In genomic region chr3:136329133-136329532, GRCm38 (mm10) we compare ENCODE assay signal across 27 mouse cellular contexts. TPM values are rescaled to one million over a fixed set of nuclear protein-coding genes. Genes with fewer than 3 reads are reported as not detected.
DNase-seq lines count a peak whose midpoint lies in the region; ATAC-seq lines count a peak whose summit lies in the region.
"Had no signal": no experiment of that assay in that cellular context is flagged by ENCODE, and none has a peak within 500 bp of the region (broad histone marks: within the 10 kb centered on the region; RNA-seq: fewer than 3 reads in every experiment).

No protein-coding gene starts in this region.

- DNase-seq in embryo, embryonic 10 days (ENCODE audit: low spot score) = peak; percentile 4
- DNase-seq in embryo, embryonic 9.5 days (ENCODE audit: extremely low spot score) = no peak
- peak; percentile 12 for DNase-seq in retina, postnatal 1 day
- no peak for DNase-seq in retina, embryonic 14.5 days (ENCODE audit: low spot score)
- DNase-seq: adrenal gland, adult 8-10 months; cerebellum, adult 11-12 months; cerebellum, adult 9-11 months; forebrain, postnatal 0 days; heart, adult 2 months; heart, postnatal 10 days; kidney, adult 2 months; kidney, postnatal 36 days; right cerebral cortex, adult 18-20 months; spleen, adult 18-20 months; thymus, postnatal 14 days had no signal

- H3K36me3 ChIP-seq in hindbrain, embryonic 16.5 days (ENCODE audit: control insufficient read depth, insufficient read depth, low read length) = no peaks in the 10 kb centered on the region
- H3K36me3 ChIP-seq in hindbrain, embryonic 13.5 days = no peaks in the 10 kb centered on the region
- H3K36me3 ChIP-seq in neural tube, embryonic 14.5 days (ENCODE audit: control insufficient read depth, insufficient read depth, low read length) = no peaks in the 10 kb centered on the region
- no peaks in the 10 kb centered on the region for H3K36me3 ChIP-seq in intestine, embryonic 16.5 days (ENCODE audit: control insufficient read depth, insufficient read depth, low read length)
- H3K36me3 ChIP-seq: heart, embryonic 13.5 days; limb, embryonic 12.5 days; lung, embryonic 15.5 days had no signal

- 36% methylated on average over 6 of the region's 6 CpGs for WGBS in hindbrain, embryonic 16.5 days
- 43% methylated on average over 6 of the region's 6 CpGs for WGBS in hindbrain, embryonic 13.5 days
- WGBS in neural tube, embryonic 14.5 days = 36% methylated on average over 6 of the region's 6 CpGs
- 53% methylated on average over 6 of the region's 6 CpGs for WGBS in intestine, embryonic 16.5 days

- no peaks in the 10 kb centered on the region for H3K9me3 ChIP-seq in hindbrain, embryonic 16.5 days (ENCODE audit: control insufficient read depth, low read length)
- H3K9me3 ChIP-seq in hindbrain, embryonic 13.5 days = no peaks in the 10 kb centered on the region; the same call in 1 of the 2 replicates
- H3K9me3 ChIP-seq in neural tube, embryonic 14.5 days (ENCODE audit: control insufficient read depth, low read length) = no peaks in the 10 kb centered on the region
- no peaks in the 10 kb centered on the region for H3K9me3 ChIP-seq in intestine, embryonic 16.5 days (ENCODE audit: control insufficient read depth, low read length)
- H3K9me3 ChIP-seq: heart, embryonic 13.5 days; limb, embryonic 12.5 days; lung, embryonic 15.5 days had no signal

- H3K4me1 ChIP-seq in hindbrain, embryonic 16.5 days (ENCODE audit: control insufficient read depth, insufficient read depth, low read depth, low read length) = no peaks in the 10 kb centered on the region
- no peaks in the 10 kb centered on the region for H3K4me1 ChIP-seq in hindbrain, embryonic 13.5 days (replicated peaks)
- no peaks in the 10 kb centered on the region for H3K4me1 ChIP-seq in neural tube, embryonic 14.5 days (ENCODE audit: control insufficient read depth, insufficient read depth, low read length)
- no peaks in the 10 kb centered on the region for H3K4me1 ChIP-seq in intestine, embryonic 16.5 days (ENCODE audit: control insufficient read depth, insufficient read depth, low read length)
- H3K4me1 ChIP-seq: heart, embryonic 13.5 days; limb, embryonic 12.5 days; lung, embryonic 15.5 days had no signal

- ATAC-seq in hindbrain, embryonic 16.5 days = 0 out of 2 replicates have a peak, but pooled peaks have one; percentile 42
- ATAC-seq in hindbrain, embryonic 13.5 days (ENCODE audit: low FRiP score) = no peak
- ATAC-seq in neural tube, embryonic 14.5 days (ENCODE audit: low read depth) = peak; percentile 61; the same call in 1 of the 2 replicates
- no peak for ATAC-seq in intestine, embryonic 16.5 days
- ATAC-seq: activated CD4-positive, CD25-positive, alpha-beta regulatory T cell, adult 4 months; forebrain, postnatal 0 days had no signal

- H3K9ac ChIP-seq in hindbrain, embryonic 16.5 days (ENCODE audit: low read depth, low read length) = no peak overlapping the region
- no peak overlapping the region for H3K9ac ChIP-seq in hindbrain, embryonic 13.5 days
- H3K9ac ChIP-seq in neural tube, embryonic 14.5 days (replicated peaks; ENCODE audit: low read depth, low read length) = no peak overlapping the region
- H3K9ac ChIP-seq in intestine, embryonic 16.5 days (ENCODE audit: low read depth, low read length) = no peak overlapping the region
- H3K9ac ChIP-seq: forebrain, postnatal 0 days; heart, embryonic 13.5 days; limb, embryonic 12.5 days; lung, embryonic 15.5 days had no signal

- H3K4me3 ChIP-seq in hindbrain, embryonic 16.5 days (ENCODE audit: low read length) = no peak overlapping the region
- no peak overlapping the region for H3K4me3 ChIP-seq in hindbrain, embryonic 13.5 days
- no peak overlapping the region for H3K4me3 ChIP-seq in neural tube, embryonic 14.5 days (ENCODE audit: low read depth, low read length)
- H3K4me3 ChIP-seq in intestine, embryonic 16.5 days (ENCODE audit: low read length) = no peak overlapping the region
- H3K4me3 ChIP-seq: heart, adult 2 months; heart, embryonic 13.5 days; layer of hippocampus, adult 2 months; left cerebral cortex, adult 2 months; limb, embryonic 12.5 days; lung, embryonic 15.5 days had no signal

- H3K27ac ChIP-seq in hindbrain, embryonic 16.5 days (ENCODE audit: low read depth, low read length) = no peak overlapping the region
- no peak overlapping the region for H3K27ac ChIP-seq in hindbrain, embryonic 13.5 days
- H3K27ac ChIP-seq in neural tube, embryonic 14.5 days (ENCODE audit: low read depth, low read length) = no peak overlapping the region
- H3K27ac ChIP-seq in intestine, embryonic 16.5 days (ENCODE audit: low read length) = no peak overlapping the region
- H3K27ac ChIP-seq: heart, adult 2 months; heart, embryonic 13.5 days; layer of hippocampus, adult 2 months; left cerebral cortex, adult 2 months; limb, embryonic 12.5 days; lung, embryonic 15.5 days had no signal

- no peaks in the 10 kb centered on the region; the same call in 1 of the 2 replicates for H3K27me3 ChIP-seq in hindbrain, embryonic 16.5 days (replicated peaks; ENCODE audit: control insufficient read depth, insufficient read depth, low read length)
- H3K27me3 ChIP-seq in hindbrain, embryonic 13.5 days = peaks cover 27% of the 10 kb centered on the region
- H3K27me3 ChIP-seq in neural tube, embryonic 14.5 days (ENCODE audit: control insufficient read depth, insufficient read depth, low read length) = no peaks in the 10 kb centered on the region
- H3K27me3 ChIP-seq in intestine, embryonic 16.5 days (replicated peaks; ENCODE audit: control insufficient read depth, insufficient read depth, low read length) = no peaks in the 10 kb centered on the region
- H3K27me3 ChIP-seq: CH12.LX; heart, embryonic 13.5 days; limb, embryonic 12.5 days; lung, embryonic 15.5 days had no signal

- no peak overlapping the region for H3K4me2 ChIP-seq in hindbrain, embryonic 16.5 days (ENCODE audit: low read length)
- no peak overlapping the region for H3K4me2 ChIP-seq in hindbrain, embryonic 13.5 days
- no peak overlapping the region for H3K4me2 ChIP-seq in neural tube, embryonic 14.5 days (ENCODE audit: low read depth, low read length)
- no peak overlapping the region for H3K4me2 ChIP-seq in intestine, embryonic 16.5 days (ENCODE audit: low read depth, low read length)
- H3K4me2 ChIP-seq: heart, embryonic 13.5 days; limb, embryonic 12.5 days; lung, embryonic 15.5 days had no signal

RNA-seq across cellular contexts. Expression of gene Bank1, which starts 3.3 kb away (rescaled TPM):
- polyA plus RNA-seq in hindbrain, embryonic 16.5 days (2015; fragmentation: Nextera tagmentation; extraction: Ambion mirVana) = 0.36 and 0.45 TPM in 2 replicates
- polyA plus RNA-seq in hindbrain, embryonic 13.5 days (2015; fragmentation: Nextera tagmentation; extraction: Ambion mirVana) = 0.38 and 0.61 TPM in 2 replicates
- polyA plus RNA-seq in neural tube, embryonic 14.5 days (2014; fragmentation: Nextera tagmentation; extraction: Ambion mirVana) = 0.16 and 0.59 TPM in 2 replicates
- 1.8 and 1.9 TPM in 2 replicates for polyA plus RNA-seq in intestine, embryonic 16.5 days (2015; fragmentation: Nextera tagmentation; extraction: Ambion mirVana)
- polyA plus RNA-seq: C2C12 had no signal

Comparison
In these comparisons a context has a peak if more than half of its experiments do, and no peak if none do; other contexts are left out.
1. DNase-seq: peak in embryo, embryonic 10 days (single experiment) and retina, postnatal 1 day (single experiment); none in embryo, embryonic 9.5 days (single experiment) and retina, embryonic 14.5 days (single experiment).
2. ATAC-seq: peak in hindbrain, embryonic 16.5 days (single experiment) and neural tube, embryonic 14.5 days (single experiment); none in hindbrain, embryonic 13.5 days (single experiment) and intestine, embryonic 16.5 days (single experiment).